Mouse (Mus musculus): Measurements from ENCODE around the gene Gm20388.

GRCm38 (mm10) chr8:122674999-122675398, 2764.4 kb downstream of the Gm20388 start:
- TF ChIP-seq CHD2 (IDR thresholded peaks at IDR 0.05; ENCODE audit: low read depth, low read length) (no peak), MAFK (IDR thresholded peaks at IDR 0.05; ENCODE audit: insufficient read depth, low read depth, low read length) (no peak), HCFC1 (IDR thresholded peaks at IDR 0.05; ENCODE audit: borderline replicate concordance, insufficient read depth, low read length) (no peak)
